Mouse (Mus musculus) heart, embryonic 15.5 days (tissue): ENCODE measurements around the gene Aptx. TPM values are rescaled to one million over a fixed set of nuclear protein-coding genes. Genes with fewer than 3 reads are reported as not detected.

Source experiments
- ATAC-seq: fragments of 200-750 bp; cut with Nextera tagmentation; replicated peaks from 2 replicates; pipeline ENCODE4 v1.8.0; 2017; ENCODE audit warnings: low read depth, moderate TSS enrichment; ENCODE audit not compliant: insufficient number of reproducible peaks, insufficient read depth, low FRiP score
- H3K27ac ChIP-seq: fragments of 300-500 bp; sonication (generic); 2 replicates; pipeline ENCODE4 v1.5.1; 2015; ENCODE audit warnings: mild to moderate bottlenecking, inconsistent platforms
- H3K27me3 ChIP-seq: fragments of 300-500 bp; sonication (generic); 2 replicates; pipeline ENCODE4 v1.6.1; 2015; ENCODE audit warnings: inconsistent platforms
- H3K36me3 ChIP-seq: fragments of 300-500 bp; sonication (generic); 2 replicates; pipeline ENCODE4 v1.6.1; 2015; ENCODE audit warnings: mild to moderate bottlenecking, inconsistent platforms
- H3K4me1 ChIP-seq: fragments of 300-500 bp; sonication (generic); replicated peaks from 2 replicates; pipeline ENCODE4 v1.6.1; 2015; ENCODE audit warnings: inconsistent platforms
- H3K4me2 ChIP-seq: fragments of 300-500 bp; sonication (generic); 2 replicates; pipeline ENCODE4 v1.6.1; 2015; ENCODE audit warnings: inconsistent platforms, mild to moderate bottlenecking, moderate library complexity
- H3K4me3 ChIP-seq: fragments of 300-500 bp; sonication (generic); 2 replicates; pipeline ENCODE4 v1.5.1; 2015; ENCODE audit warnings: mild to moderate bottlenecking, inconsistent platforms
- H3K9ac ChIP-seq: fragments of 300-500 bp; sonication (generic); 2 replicates; pipeline ENCODE4 v1.6.1; 2015; ENCODE audit warnings: mild to moderate bottlenecking, inconsistent platforms
- H3K9me3 ChIP-seq: fragments of 300-500 bp; sonication (generic); replicated peaks from 2 replicates; pipeline ENCODE4 v1.6.1; 2016; ENCODE audit warnings: inconsistent platforms
- WGBS: fragments of 180-500 bp; shearing (Covaris S2); methylation state at CpG from one replicate; pipeline ENCODE4 v1.1.7; 2015; ENCODE audit warnings: mixed read lengths; 5-methylcytosine and 5-hydroxymethylcytosine counted together
- polyA plus RNA-seq: library from polyadenylated mRNA; unstranded; fragments of >200 nt; fragmentation: Nextera tagmentation; extraction: Ambion mirVana; gene quantifications from 2 replicates; pipeline ENCODE4 v1.2.1, GENCODE M21; 2015

Aptx gene
- polyA plus RNA-seq, 1 experiment from 2014 or later: 21.9 TPM

DNA sequence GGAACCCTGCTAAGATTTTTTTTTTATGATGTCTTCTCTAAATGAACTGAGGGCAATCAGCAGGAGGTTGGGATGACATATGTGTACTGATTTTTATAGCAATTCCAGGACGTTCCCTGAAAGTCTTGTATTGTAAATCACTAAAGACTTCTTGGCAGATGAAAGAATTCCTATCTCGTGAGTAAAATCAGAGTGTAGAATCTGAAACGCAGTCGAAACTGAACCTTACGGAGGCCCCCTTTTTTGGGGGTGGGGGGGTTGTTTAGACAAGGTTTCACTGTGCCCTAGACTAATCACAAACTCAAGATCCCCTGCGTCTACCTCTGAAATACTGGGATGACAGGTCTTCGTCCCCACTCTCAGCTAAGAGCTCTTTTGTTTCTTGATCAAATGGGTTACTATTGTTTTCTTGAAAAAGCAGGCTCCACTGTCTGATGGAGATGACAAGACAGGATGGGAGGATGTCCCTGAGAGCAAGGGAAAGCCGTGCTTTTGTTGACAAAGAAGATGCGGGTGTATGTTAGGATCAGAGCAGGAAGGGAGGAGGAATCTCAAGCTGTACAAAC, 799 bp upstream of the Aptx start:
- H3K4me1 ChIP-seq: peaks cover 17% of the 10 kb centered on the region
- peak overlapping the region; percentile 96 for H3K27ac ChIP-seq
- 27% methylated on average over 9 of the region's 9 CpGs for WGBS
- no peaks in the 10 kb centered on the region for H3K27me3 ChIP-seq
- no peak for ATAC-seq
- H3K4me3 ChIP-seq: peak overlapping the region; percentile 63
- no peaks in the 10 kb centered on the region for H3K36me3 ChIP-seq
- peak overlapping the region; percentile 58 for H3K9ac ChIP-seq
- H3K4me2 ChIP-seq: peak overlapping the region; percentile 66
- no peaks in the 10 kb centered on the region for H3K9me3 ChIP-seq

DNA sequence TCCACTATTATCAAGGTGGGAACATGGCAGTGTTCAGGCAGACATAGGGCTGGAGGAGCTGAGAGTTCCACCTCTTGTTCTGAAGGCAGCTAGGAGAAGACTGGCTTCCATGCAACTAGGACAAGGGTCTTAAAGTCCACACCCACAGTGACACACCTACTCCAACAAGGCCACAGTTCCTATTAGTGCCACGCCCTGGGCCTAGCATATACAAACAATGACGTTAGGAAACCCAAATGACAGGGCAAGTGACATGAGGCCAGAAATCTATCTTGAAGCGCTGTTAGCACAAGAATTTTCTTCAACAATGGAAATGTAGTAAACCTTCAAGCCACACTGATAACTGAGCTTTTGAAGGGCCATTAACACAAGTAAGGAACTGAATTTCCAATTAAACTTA, 1.2 kb downstream of the Aptx start:
- Histone ChIP-seq H3K9ac (no peak overlapping the region), H3K9me3 (no peaks in the 10 kb centered on the region), H3K4me1 (peaks cover 17% of the 10 kb centered on the region), H3K36me3 (0 out of 2 replicates have a peak, but pooled peaks cover under 1% of the 10 kb centered on the region), H3K27me3 (no peaks in the 10 kb centered on the region), H3K4me3 (peak overlapping the region; percentile 63), H3K4me2 (peak overlapping the region; percentile 66), H3K27ac (no peak overlapping the region)
- ATAC-seq: no peak
- WGBS: 80% methylated on average over 3 of the region's 3 CpGs

DNA sequence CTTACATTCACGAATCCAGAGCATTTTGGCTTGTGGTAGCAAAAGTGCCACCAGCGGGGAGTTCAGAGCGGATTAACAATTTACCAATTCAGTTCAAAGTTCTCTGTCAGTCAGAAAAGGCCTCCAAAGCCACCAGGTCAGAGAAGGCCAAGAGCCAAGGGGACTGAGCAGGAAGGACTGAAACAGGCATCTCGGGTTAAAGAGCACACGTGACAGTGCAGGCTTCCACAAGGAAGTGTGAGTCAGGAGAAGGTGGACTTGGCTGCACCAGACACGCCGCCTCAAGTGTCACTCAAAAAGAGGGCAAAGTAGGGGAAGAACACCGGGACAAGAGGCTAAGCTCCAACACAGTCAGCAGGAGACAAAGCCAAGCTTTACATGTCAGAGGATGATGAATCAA, 2.8 kb downstream of the Aptx start:
- H3K4me1 ChIP-seq: peaks cover 17% of the 10 kb centered on the region
- 81% methylated on average over 8 of the region's 8 CpGs for WGBS
- no peaks in the 10 kb centered on the region for H3K9me3 ChIP-seq
- H3K9ac ChIP-seq: no peak overlapping the region
- ATAC-seq: no peak
- no peak overlapping the region for H3K4me3 ChIP-seq
- H3K36me3 ChIP-seq: peaks cover 13% of the 10 kb centered on the region; the same call in 1 of the 2 replicates
- no peak overlapping the region for H3K4me2 ChIP-seq
- H3K27ac ChIP-seq: no peak overlapping the region
- H3K27me3 ChIP-seq: no peaks in the 10 kb centered on the region

DNA sequence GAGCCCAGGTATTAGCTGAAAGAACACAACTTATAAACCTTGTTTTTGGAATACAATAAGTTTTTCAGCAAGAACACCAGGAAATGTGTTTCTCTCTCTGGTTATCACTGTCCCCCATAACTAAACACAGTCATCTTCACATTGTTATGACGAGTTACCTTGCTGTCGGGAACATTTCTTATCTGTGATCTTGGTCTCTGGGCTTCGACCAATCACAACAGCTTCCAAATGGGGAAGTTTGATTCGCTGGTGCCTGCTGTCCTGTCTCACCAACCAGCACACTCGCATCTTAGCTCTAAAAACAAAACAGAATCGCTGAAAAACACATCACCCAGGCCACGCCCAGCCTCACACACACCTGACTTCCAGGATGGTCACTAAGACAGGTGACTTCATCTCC, 5.9 kb downstream of the Aptx start:
- no peak for ATAC-seq
- no peaks in the 10 kb centered on the region for H3K27me3 ChIP-seq
- H3K4me3 ChIP-seq: no peak overlapping the region
- peaks cover 36% of the 10 kb centered on the region for H3K36me3 ChIP-seq
- no peak overlapping the region for H3K27ac ChIP-seq
- WGBS: 70% methylated on average over 7 of the region's 7 CpGs
- H3K9ac ChIP-seq: no peak overlapping the region
- H3K4me2 ChIP-seq: no peak overlapping the region
- H3K4me1 ChIP-seq: peaks cover 6% of the 10 kb centered on the region
- H3K9me3 ChIP-seq: no peaks in the 10 kb centered on the region

DNA sequence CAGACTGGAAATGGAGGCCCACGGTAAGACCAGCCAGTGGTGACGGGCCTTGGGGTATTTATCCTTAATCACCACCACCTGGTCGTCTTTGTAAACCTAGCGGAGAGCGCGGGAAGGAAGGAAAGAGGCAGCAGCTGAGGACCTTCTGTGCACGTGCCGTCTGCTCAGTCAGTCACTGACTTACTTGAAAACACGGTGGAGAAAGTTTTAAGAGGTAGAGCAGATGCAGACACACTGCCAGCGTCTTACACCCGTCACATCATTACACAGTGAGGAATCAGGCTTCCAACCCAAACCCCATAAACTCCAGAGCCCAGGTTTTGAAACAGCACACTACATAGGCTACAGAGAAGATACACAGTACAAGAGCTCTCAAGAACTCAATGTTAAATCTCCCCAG, 11.9 kb downstream of the Aptx start:
- WGBS: 83% methylated on average over 11 of the region's 11 CpGs
- ATAC-seq: no peak
- no peak overlapping the region for H3K4me3 ChIP-seq

DNA sequence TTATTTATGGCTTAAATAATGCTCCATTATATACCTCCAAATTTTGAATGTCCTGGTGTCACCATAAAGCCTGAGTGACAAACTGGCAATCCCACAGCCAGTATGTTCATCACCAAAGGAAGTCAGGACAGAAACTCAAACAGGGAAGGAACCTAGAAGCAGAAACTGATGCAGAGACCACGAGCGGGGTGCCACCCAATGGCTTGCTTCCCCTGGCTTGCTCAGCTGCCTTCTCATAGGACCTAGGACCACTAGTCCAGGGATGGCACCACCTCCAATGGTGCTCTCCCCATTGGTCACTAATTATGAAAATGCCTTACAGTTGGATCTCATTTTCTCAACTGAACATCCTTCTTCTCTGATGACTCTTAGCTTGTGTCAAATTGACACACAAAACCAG, 19.7 kb downstream of the Aptx start:
- ATAC-seq: no peak
- 82% methylated on average over 2 of the region's 2 CpGs for WGBS
- Histone ChIP-seq H3K27ac (no peak overlapping the region), H3K9ac (no peak overlapping the region), H3K36me3 (peaks cover 22% of the 10 kb centered on the region), H3K4me3 (no peak overlapping the region), H3K4me2 (no peak overlapping the region), H3K4me1 (no peaks in the 10 kb centered on the region), H3K9me3 (no peaks in the 10 kb centered on the region), H3K27me3 (no peaks in the 10 kb centered on the region)

More for the DNA sequence above, 11.9 kb downstream of the Aptx start:
- Histone ChIP-seq H3K36me3 (peaks cover 65% of the 10 kb centered on the region), H3K27me3 (no peaks in the 10 kb centered on the region), H3K27ac (no peak overlapping the region), H3K4me1 (no peaks in the 10 kb centered on the region), H3K9ac (no peak overlapping the region), H3K4me2 (no peak overlapping the region), H3K9me3 (no peaks in the 10 kb centered on the region)

DNA sequence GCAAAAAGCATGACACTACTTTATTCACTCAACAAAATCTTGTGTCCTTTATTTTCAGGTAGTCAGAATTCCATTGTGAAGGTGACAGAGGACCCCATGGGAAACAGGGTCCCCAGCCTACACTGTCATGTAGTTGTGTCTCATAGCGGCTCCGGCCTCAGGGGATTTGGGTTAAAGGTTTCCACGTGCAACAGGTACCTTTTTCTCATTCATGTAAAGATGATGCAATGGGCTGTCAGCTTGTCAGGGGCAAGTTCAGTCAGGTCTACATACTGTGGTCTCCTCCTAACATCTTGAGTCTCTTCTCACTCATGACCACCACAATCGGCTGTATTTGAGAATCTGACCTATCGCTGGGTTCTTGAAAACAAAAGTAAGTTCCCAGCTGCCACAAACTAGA, 20.6 kb downstream of the Aptx start:
- ATAC-seq: no peak
- Histone ChIP-seq H3K4me3 (no peak overlapping the region), H3K4me1 (no peaks in the 10 kb centered on the region), H3K36me3 (peaks cover 14% of the 10 kb centered on the region), H3K27me3 (no peaks in the 10 kb centered on the region), H3K4me2 (no peak overlapping the region), H3K9me3 (no peaks in the 10 kb centered on the region), H3K27ac (no peak overlapping the region), H3K9ac (no peak overlapping the region)
- 89% methylated on average over 5 of the region's 5 CpGs for WGBS

DNA sequence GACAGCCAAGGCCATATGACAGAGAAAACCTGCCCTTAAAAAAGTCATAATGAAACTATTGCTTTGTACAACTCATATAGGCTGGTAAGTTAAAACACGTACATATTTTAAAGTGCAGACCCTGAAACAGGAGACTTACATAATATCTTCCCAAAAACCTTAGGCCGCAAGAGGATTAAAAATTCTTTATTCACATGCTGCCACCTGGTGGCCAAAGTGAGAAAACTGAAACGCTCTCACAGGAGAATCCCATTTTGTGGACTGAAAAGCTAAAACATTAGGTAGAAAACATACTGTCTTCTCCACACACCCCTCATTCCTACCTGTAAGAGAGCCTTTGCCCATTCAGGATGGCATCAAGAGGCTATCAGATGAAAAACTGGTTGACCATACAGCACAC, 21.1 kb downstream of the Aptx start:
- 18% methylated on average over 3 of the region's 3 CpGs for WGBS
- no peak for ATAC-seq
- H3K27me3 ChIP-seq: no peaks in the 10 kb centered on the region
- no peak overlapping the region for H3K4me2 ChIP-seq
- peaks cover 11% of the 10 kb centered on the region for H3K36me3 ChIP-seq
- no peak overlapping the region for H3K27ac ChIP-seq
- no peaks in the 10 kb centered on the region for H3K9me3 ChIP-seq
- H3K9ac ChIP-seq: no peak overlapping the region
- H3K4me1 ChIP-seq: no peaks in the 10 kb centered on the region; the same call in 1 of the 2 replicates
- no peak overlapping the region for H3K4me3 ChIP-seq

DNA sequence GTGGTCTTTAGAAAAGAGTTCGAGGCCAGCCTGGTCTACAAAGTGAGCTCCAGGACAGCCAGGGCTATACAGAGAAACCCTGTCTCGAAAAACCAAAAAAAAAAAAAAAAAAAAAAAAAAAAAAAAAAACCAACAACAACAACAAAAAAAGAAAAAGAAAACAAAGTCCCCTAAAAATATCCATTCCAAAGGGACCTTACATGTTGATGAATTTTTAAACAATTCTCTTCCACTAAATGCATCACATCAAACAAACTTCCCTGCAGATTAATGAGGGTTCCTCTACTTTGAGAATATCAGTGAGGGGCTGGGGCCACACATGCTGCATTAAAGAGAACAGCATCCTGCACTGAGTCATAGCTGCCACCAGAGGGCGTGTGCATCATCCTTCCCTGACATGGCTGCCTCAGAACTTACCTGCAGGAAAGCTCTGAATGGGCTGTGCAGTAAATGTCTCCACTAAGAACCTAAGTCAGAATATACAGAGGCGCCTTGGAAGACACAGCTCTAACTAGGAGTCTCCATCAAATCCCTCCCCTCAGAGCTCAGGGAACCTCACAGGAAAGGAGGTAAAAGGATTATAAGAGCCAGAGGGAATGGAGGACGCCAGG, 22.6 kb downstream of the Aptx start:
- no peaks in the 10 kb centered on the region for H3K36me3 ChIP-seq
- ATAC-seq: no peak

DNA sequence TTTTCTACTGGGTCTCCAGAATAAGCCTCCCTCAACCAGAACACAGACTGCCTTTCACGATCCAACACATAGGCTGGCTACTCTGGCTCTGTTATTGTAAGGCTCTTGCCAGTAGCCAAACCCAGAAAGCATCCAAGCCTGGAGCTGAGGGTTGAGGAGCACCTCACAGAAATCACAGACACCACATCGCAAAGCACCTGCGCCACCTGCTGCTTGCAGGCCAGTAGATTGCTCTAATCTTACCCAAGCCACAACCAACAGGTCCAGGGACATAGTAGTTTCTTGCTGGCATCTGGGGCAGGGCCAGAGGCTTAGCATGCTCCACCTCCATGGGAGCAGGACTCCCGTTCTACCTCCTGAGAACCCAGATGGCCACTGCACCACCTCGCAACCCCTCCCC, 25.9 kb downstream of the Aptx start:
- H3K9ac ChIP-seq: no peak overlapping the region
- H3K9me3 ChIP-seq: no peaks in the 10 kb centered on the region
- ATAC-seq: no peak
- no peak overlapping the region for H3K4me3 ChIP-seq
- 37% methylated on average over 5 of the region's 5 CpGs for WGBS
- no peak overlapping the region for H3K27ac ChIP-seq
- H3K4me1 ChIP-seq: peaks cover 4% of the 10 kb centered on the region
- H3K4me2 ChIP-seq: no peak overlapping the region
- H3K27me3 ChIP-seq: no peaks in the 10 kb centered on the region
- no peaks in the 10 kb centered on the region for H3K36me3 ChIP-seq

More for the DNA sequence above, 22.6 kb downstream of the Aptx start:
- peaks cover 4% of the 10 kb centered on the region for H3K4me1 ChIP-seq
- H3K9me3 ChIP-seq: no peaks in the 10 kb centered on the region
- no peak overlapping the region for H3K27ac ChIP-seq
- no peaks in the 10 kb centered on the region for H3K27me3 ChIP-seq
- 55% methylated on average over 5 of the region's 5 CpGs for WGBS
- H3K4me2 ChIP-seq: no peak overlapping the region
- H3K4me3 ChIP-seq: no peak overlapping the region
- H3K9ac ChIP-seq: no peak overlapping the region

DNA sequence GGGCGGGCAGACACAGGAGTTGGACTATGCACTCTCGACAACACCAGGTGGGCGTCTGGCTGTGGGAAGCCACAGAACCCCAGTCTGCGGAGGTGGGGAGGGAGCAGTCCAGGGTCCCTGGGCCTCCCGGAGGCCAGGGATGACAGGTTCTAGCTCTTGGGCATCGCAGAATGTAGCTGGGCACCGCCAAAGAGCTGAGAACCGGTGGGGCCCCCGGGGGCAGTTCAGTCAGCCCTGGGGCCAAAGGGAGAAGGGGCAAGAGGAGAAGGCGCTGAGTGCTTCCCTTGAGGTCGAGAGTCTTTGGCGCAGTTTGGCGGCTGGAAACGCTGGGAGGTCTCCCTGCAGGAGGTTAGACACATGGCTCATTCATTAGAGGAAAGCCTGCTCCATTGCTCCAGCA, 26.7 kb downstream of the Aptx start:
- Histone ChIP-seq H3K4me1 (peaks cover 4% of the 10 kb centered on the region), H3K9ac (no peak overlapping the region), H3K4me2 (peak overlapping the region; percentile 27), H3K36me3 (no peaks in the 10 kb centered on the region), H3K9me3 (no peaks in the 10 kb centered on the region), H3K27me3 (no peaks in the 10 kb centered on the region), H3K4me3 (no peak overlapping the region), H3K27ac (no peak overlapping the region)
- ATAC-seq: no peak
- 16% methylated on average over 14 of the region's 14 CpGs for WGBS

DNA sequence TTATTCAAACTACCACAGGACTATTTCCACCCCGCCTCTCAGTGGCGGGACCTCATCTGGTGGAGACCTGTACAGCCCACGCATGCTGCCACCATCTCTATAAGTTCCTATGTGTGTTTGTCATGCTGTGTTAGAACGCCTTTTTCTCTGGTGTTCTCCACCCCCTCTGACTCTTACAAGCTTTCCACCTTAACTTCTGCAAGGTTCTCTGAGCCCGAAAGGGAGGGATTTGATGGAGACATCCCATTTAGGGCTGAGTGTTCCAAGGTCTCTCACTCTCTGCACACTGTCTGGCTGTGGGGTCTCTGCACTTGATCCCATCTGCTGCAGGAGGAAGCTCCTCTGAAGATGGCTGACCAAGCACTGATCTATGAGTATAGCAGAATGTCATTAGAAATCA, 29.5 kb downstream of the Aptx start:
- 90% methylated on average over 5 of the region's 5 CpGs for WGBS
- Histone ChIP-seq H3K9me3 (no peaks in the 10 kb centered on the region), H3K27ac (no peak overlapping the region), H3K4me2 (no peak overlapping the region), H3K27me3 (no peaks in the 10 kb centered on the region), H3K4me3 (no peak overlapping the region), H3K4me1 (peaks cover 4% of the 10 kb centered on the region), H3K36me3 (no peaks in the 10 kb centered on the region), H3K9ac (no peak overlapping the region)
- no peak for ATAC-seq
